ENCODE assay signal across 9 mouse cellular contexts in genomic region chr19:58806364-58806763, GRCm38 (mm10). TPM values are rescaled to one million over a fixed set of nuclear protein-coding genes. Genes with fewer than 3 reads are reported as not detected.
DNase-seq lines count a peak whose midpoint lies in the region; ATAC-seq and TF ChIP-seq lines count a peak whose summit lies in the region.
"Had no signal": no experiment of that assay in that cellular context is flagged by ENCODE, and none has a peak within 500 bp of the region (broad histone marks: within the 10 kb centered on the region; RNA-seq: fewer than 3 reads in every experiment).

No protein-coding gene starts in this region.

- TF ChIP-seq POLR2A in MEL (IDR thresholded peaks at IDR 0.05; ENCODE audit: control insufficient read depth in 1 of 2, insufficient read depth in 1 of 2, low read depth in 1 of 2, low read length in 2 of 2, poor library complexity in 1 of 2) = no peak
- no peak for TF ChIP-seq POLR2A in bone marrow, adult 2 months (IDR thresholded peaks at IDR 0.05; ENCODE audit: borderline replicate concordance, control insufficient read depth, low read depth, low read length)

- ATAC-seq in erythroid progenitor cell, adult 5-6 weeks (replicated peaks; ENCODE audit: low FRiP score, poor library complexity, severe bottlenecking) = no peak

- TF ChIP-seq CTCF in MEL (IDR thresholded peaks at IDR 0.05 in 2 of 3, conservative IDR thresholded peaks at IDR 0.05 in 1 of 3; ENCODE audit: control insufficient read depth in 1 of 3, insufficient read depth in 1 of 3, low read depth in 2 of 3, low read length in 3 of 3, poor library complexity in 1 of 3, severe bottlenecking in 1 of 3) = peak; percentile 28 to 49 (median 35)
- TF ChIP-seq CTCF in bone marrow, adult 2 months (IDR thresholded peaks at IDR 0.05; ENCODE audit: control insufficient read depth, insufficient read depth, low read length) = peak; percentile 79

- WGBS in bone marrow, adult 2 months = 5% methylated on average over 3 of the region's 3 CpGs
- WGBS in forebrain, embryonic 10.5 days = 7% methylated on average over 3 of the region's 3 CpGs
- WGBS in midbrain, embryonic 10.5 days = 5% methylated on average over 3 of the region's 3 CpGs

- H3K4me1 ChIP-seq in MEL (ENCODE audit: control insufficient read depth in 1 of 2, insufficient read depth in 2 of 2, low read length in 2 of 2) = no peaks in the 10 kb centered on the region
- no peaks in the 10 kb centered on the region for H3K4me1 ChIP-seq in bone marrow, adult 2 months (ENCODE audit: control insufficient read depth, insufficient read depth, low read length)
- H3K4me1 ChIP-seq in forebrain, embryonic 10.5 days = no peaks in the 10 kb centered on the region
- no peaks in the 10 kb centered on the region for H3K4me1 ChIP-seq in midbrain, embryonic 10.5 days

- H3K4me3 ChIP-seq in MEL (ENCODE audit: control insufficient read depth in 1 of 2, insufficient read depth in 1 of 2, low read depth in 2 of 2, low read length in 2 of 2) = no peak overlapping the region
- H3K4me3 ChIP-seq in bone marrow, adult 2 months (replicated peaks; ENCODE audit: control insufficient read depth, low read depth, low read length) = no peak overlapping the region
- no peak overlapping the region for H3K4me3 ChIP-seq in forebrain, embryonic 10.5 days
- no peak overlapping the region for H3K4me3 ChIP-seq in midbrain, embryonic 10.5 days

- no peaks in the 10 kb centered on the region for H3K79me2 ChIP-seq in MEL (ENCODE audit: control insufficient read depth, insufficient read depth, low read length, poor library complexity)

- peak; percentile 18 for TF ChIP-seq RAD21 in MEL (IDR thresholded peaks at IDR 0.05; ENCODE audit: low read depth, low read length)

- no peak overlapping the region for H3K27ac ChIP-seq in MEL (ENCODE audit: control insufficient read depth, low read depth, low read length)
- no peak overlapping the region for H3K27ac ChIP-seq in bone marrow, adult 2 months (ENCODE audit: control insufficient read depth, insufficient read depth, low read depth, low read length, poor library complexity)
- no peak overlapping the region for H3K27ac ChIP-seq in forebrain, embryonic 10.5 days
- H3K27ac ChIP-seq in midbrain, embryonic 10.5 days (replicated peaks) = no peak overlapping the region

- no peaks in the 10 kb centered on the region for H3K36me3 ChIP-seq in MEL (ENCODE audit: control insufficient read depth in 1 of 2, insufficient read depth in 2 of 2, low read length in 2 of 2)
- 0 out of 2 replicates have a peak, but pooled peaks cover 3% of the 10 kb centered on the region for H3K36me3 ChIP-seq in forebrain, embryonic 10.5 days (replicated peaks)
- peaks cover 4% of the 10 kb centered on the region; the same call in 1 of the 2 replicates for H3K36me3 ChIP-seq in midbrain, embryonic 10.5 days

- H3K27me3 ChIP-seq in MEL (ENCODE audit: control insufficient read depth in 1 of 2, insufficient read depth in 2 of 2, low read length in 2 of 2) = no peaks in the 10 kb centered on the region
- H3K27me3 ChIP-seq in forebrain, embryonic 10.5 days (ENCODE audit: poor library complexity, severe bottlenecking) = no peaks in the 10 kb centered on the region
- no peaks in the 10 kb centered on the region for H3K27me3 ChIP-seq in midbrain, embryonic 10.5 days (ENCODE audit: low read depth, poor library complexity, severe bottlenecking)

- intact Hi-C loops in left cerebral cortex, postnatal 10 days (cut with DNase I) = loop anchor here (2.0 to 10.0 kb wide), 3 partner anchors 51 to 398 kb away; no protein-coding TSS in a partner anchor

- no peak overlapping the region for H3K9ac ChIP-seq in MEL (ENCODE audit: control insufficient read depth, low read depth, low read length, poor library complexity, severe bottlenecking)

- no peak for DNase-seq in MEL (ENCODE audit: low read depth, low spot score)
- DNase-seq in forebrain, embryonic 10.5 days (ENCODE audit: extremely low spot score, low spot score) = peak; percentile 66
- peak; percentile 87 for DNase-seq in heart, postnatal 4 days
- DNase-seq in left cerebral cortex, postnatal 10 days (ENCODE audit: extremely low spot score in 1 of 2, low spot score in 2 of 2) = peak; percentile 56 to 77
- peak; percentile 66 for DNase-seq in midbrain, embryonic 10.5 days (ENCODE audit: low spot score)
- DNase-seq in right cerebral cortex, postnatal 4 days = peak; percentile 69

- no peaks in the 10 kb centered on the region for H3K9me3 ChIP-seq in MEL (replicated peaks; ENCODE audit: insufficient read depth, low read length)
- H3K9me3 ChIP-seq in forebrain, embryonic 10.5 days = no peaks in the 10 kb centered on the region
- no peaks in the 10 kb centered on the region for H3K9me3 ChIP-seq in midbrain, embryonic 10.5 days (replicated peaks)

- TF ChIP-seq EP300 in MEL (IDR thresholded peaks at IDR 0.05; ENCODE audit: low read depth in 1 of 2, low read length in 2 of 2) = no peak

TF ChIP-seq in MEL, 35 proteins besides CTCF, POLR2A, EP300 and RAD21:
- TF ChIP-seq ZKSCAN1 (IDR thresholded peaks at IDR 0.05; ENCODE audit: low read depth, low read length) (no peak), SMC3 (IDR thresholded peaks at IDR 0.05; ENCODE audit: low read depth, low read length) (peak; percentile 36)

RNA-seq across cellular contexts. Expression of gene 1700019N19Rik, which starts 12.1 kb away (rescaled TPM):
- total RNA-seq in MEL (2012; rRNA removed) = not detected in 2 replicates
- polyA plus RNA-seq in MEL (2012; ENCODE audit: insufficient read depth in 1 of 2, insufficient read length in 2 of 2, low read depth in 1 of 2, low replicate concordance in 2 of 2, missing spikeins in 1 of 2) = not detected
- polyA plus RNA-seq in bone marrow, adult 2 months (2011; ENCODE audit: insufficient read depth, insufficient read length, low replicate concordance, missing spikeins) = not detected in 2 replicates
- not detected in 2 replicates for polyA plus RNA-seq in forebrain, embryonic 10.5 days (2016; fragmentation: Nextera tagmentation; extraction: Ambion mirVana)
- under 1 TPM in 1 of 2 experiments, not detected in 1; 0.29 TPM for total RNA-seq in heart, postnatal 4 days (2021)
- total RNA-seq in left cerebral cortex, postnatal 10 days (2021) = not detected
- polyA plus RNA-seq in midbrain, embryonic 10.5 days (2016; fragmentation: Nextera tagmentation; extraction: Ambion mirVana) = 0.12 TPM in 1 of 2 replicates, not detected in the other
- total RNA-seq in erythroid progenitor cell, adult 5-6 weeks (2015; ENCODE audit: low replicate concordance) = not detected in 2 replicates
- total RNA-seq in erythroid progenitor cell, adult 5-6 weeks (2017; ENCODE audit: low replicate concordance) = not detected in 2 replicates
- polyA plus RNA-seq: heart, embryonic 14.5 days had no signal

RNA-seq across cellular contexts. Expression of gene Pnliprp2, which starts 46.8 kb away (rescaled TPM):
- not detected in 2 replicates for total RNA-seq in MEL (2012; rRNA removed)
- not detected for polyA plus RNA-seq in MEL (2012; ENCODE audit: insufficient read depth in 1 of 2, insufficient read length in 2 of 2, low read depth in 1 of 2, low replicate concordance in 2 of 2, missing spikeins in 1 of 2)
- polyA plus RNA-seq in bone marrow, adult 2 months (2011; ENCODE audit: insufficient read depth, insufficient read length, low replicate concordance, missing spikeins) = not detected in 2 replicates
- 0.12 and 0.24 TPM in 2 replicates for polyA plus RNA-seq in forebrain, embryonic 10.5 days (2016; fragmentation: Nextera tagmentation; extraction: Ambion mirVana)
- total RNA-seq in heart, postnatal 4 days (2021) = under 1 TPM in 1 of 2 experiments, not detected in 1; 0.16 TPM
- total RNA-seq in left cerebral cortex, postnatal 10 days (2021) = not detected
- not detected in 2 replicates for polyA plus RNA-seq in midbrain, embryonic 10.5 days (2016; fragmentation: Nextera tagmentation; extraction: Ambion mirVana)
- total RNA-seq in erythroid progenitor cell, adult 5-6 weeks (2015; ENCODE audit: low replicate concordance) = not detected in 2 replicates
- not detected in 2 replicates for total RNA-seq in erythroid progenitor cell, adult 5-6 weeks (2017; ENCODE audit: low replicate concordance)
- polyA plus RNA-seq: heart, embryonic 14.5 days had no signal
